Mouse (Mus musculus) urinary bladder, postnatal 36 days (tissue): ENCODE results near the gene Plxnb1.

Experiments
- DNase-seq, 2 experiments: peaks; one replicate each; pipeline ENCODE4 v3.0.0; 2022; ENCODE audit warnings: low spot score in 2 of 2, mixed read lengths in 1 of 2

The Plxnb1 gene

GRCm38 (mm10) chr9:109095137-109095982 is at the start of gene Plxnb1:
TSS of gene Plxnb1 (plus strand) at chr9:109095389.
- DNase-seq, result peak; percentile 52 to 61

GRCm38 (mm10) chr9:109046306-109046705 is 48.9 kb upstream of the Plxnb1 start:
- peak in 1 of 2 experiments; percentile 58 for DNase-seq

- no peak for DNase-seq
These were observed 45.9 kb upstream of the Plxnb1 start for GRCm38 (mm10) chr9:109049316-109049715.

- no peak for DNase-seq
These were observed 45.1 kb upstream of the Plxnb1 start for GRCm38 (mm10) chr9:109049996-109050673.

GRCm38 (mm10) chr9:109050674-109050997 is 44.6 kb upstream of the Plxnb1 start:
- DNase-seq, result no peak

- DNase-seq, result no peak
These were observed 44.1 kb upstream of the Plxnb1 start for GRCm38 (mm10) chr9:109051011-109051501.

- no peak for DNase-seq
These were observed 43.3 kb upstream of the Plxnb1 start for GRCm38 (mm10) chr9:109051651-109052489.

- no peak for DNase-seq
These were observed 42.5 kb upstream of the Plxnb1 start for GRCm38 (mm10) chr9:109052490-109053260.

- DNase-seq, result no peak
These were observed 41.8 kb upstream of the Plxnb1 start for GRCm38 (mm10) chr9:109053366-109053765.

- no peak for DNase-seq
These were observed 41.3 kb upstream of the Plxnb1 start for GRCm38 (mm10) chr9:109053851-109054250.

GRCm38 (mm10) chr9:109054712-109055111 is 40.5 kb upstream of the Plxnb1 start:
- DNase-seq, result peak; percentile 52 to 67

GRCm38 (mm10) chr9:109055271-109056030 is 39.7 kb upstream of the Plxnb1 start:
- no peak for DNase-seq

GRCm38 (mm10) chr9:109056081-109056690 is 39.0 kb upstream of the Plxnb1 start:
- no peak for DNase-seq

- DNase-seq, result no peak
These were observed 38.3 kb upstream of the Plxnb1 start for GRCm38 (mm10) chr9:109056916-109057315.

GRCm38 (mm10) chr9:109057543-109057942 is 37.6 kb upstream of the Plxnb1 start:
- no peak for DNase-seq

GRCm38 (mm10) chr9:109058006-109058765 is 37.0 kb upstream of the Plxnb1 start:
- DNase-seq, result no peak

- peak; percentile 88 to 90 for DNase-seq
These were observed 35.9 kb upstream of the Plxnb1 start, which contains the start of gene Trex1 for GRCm38 (mm10) chr9:109059136-109059903. TSS of gene Trex1 (minus strand) at chr9:109059734.

- DNase-seq, result no peak
These were observed 34.8 kb upstream of the Plxnb1 start for GRCm38 (mm10) chr9:109060184-109060897.
